Mouse (Mus musculus): ENCODE data around the gene Olfr67. TPM values are rescaled to one million over a fixed set of nuclear protein-coding genes. Genes with fewer than 3 reads are reported as not detected.

Gene Olfr67
- polyA plus RNA-seq, 1 experiment from 2014 or later: not detected

DNA sequence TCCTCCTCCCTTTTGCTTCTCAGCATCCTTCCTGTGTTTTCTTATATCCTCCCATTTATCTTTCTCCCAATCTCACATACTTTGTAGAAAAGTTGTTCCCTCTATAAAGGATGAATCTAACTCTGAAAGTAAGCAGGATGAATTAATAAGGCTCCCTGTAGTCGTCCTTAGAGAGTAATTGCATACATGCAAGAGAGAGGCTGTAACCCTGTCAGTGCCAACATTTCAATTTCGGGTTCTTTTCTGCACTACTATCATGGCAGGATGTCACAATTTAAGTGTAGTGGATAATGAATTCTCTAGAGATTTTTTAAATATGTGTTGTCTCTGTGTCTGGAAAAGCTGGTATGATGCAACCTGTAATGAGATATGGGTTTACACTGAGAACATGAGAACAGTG is 34.4 kb downstream of the Olfr67 start, which contains the start of gene Olfr630:
Gene Olfr630, minus strand, starts transcription at position 101 of the 400 bp plus-strand sequence.
- WGBS: 36% methylated on average over 2 of the region's 2 CpGs
- no peak for DNase-seq (ENCODE audit: low spot score)
- Histone ChIP-seq H3K27ac (replicated peaks) (no peak within 1 kb of the TSS), H3K9ac (ENCODE audit: low read length) (no peak within 1 kb of the TSS), H3K4me2 (replicated peaks; ENCODE audit: low read depth) (no peak within 1 kb of the TSS), H3K9me3 (ENCODE audit: control insufficient read depth, low read length) (no peaks in the 10 kb centered on the region), H3K36me3 (ENCODE audit: control insufficient read depth, insufficient read depth, low read length) (no peaks in the 10 kb centered on the region), H3K4me3 (ENCODE audit: low read depth, low read length) (no peak within 1 kb of the TSS), H3K27me3 (ENCODE audit: control insufficient read depth, insufficient read depth, low read length) (no peaks in the 10 kb centered on the region), H3K4me1 (replicated peaks; ENCODE audit: control insufficient read depth, insufficient read depth) (no peaks in the 10 kb centered on the region)
- ATAC-seq (ENCODE audit: low FRiP score, low TSS enrichment): no peak
- TF ChIP-seq CTCF (IDR thresholded peaks at IDR 0.05; ENCODE audit: low read depth) (no peak), EP300 (optimal IDR thresholded peaks at IDR 0.05) (no peak)

DNA sequence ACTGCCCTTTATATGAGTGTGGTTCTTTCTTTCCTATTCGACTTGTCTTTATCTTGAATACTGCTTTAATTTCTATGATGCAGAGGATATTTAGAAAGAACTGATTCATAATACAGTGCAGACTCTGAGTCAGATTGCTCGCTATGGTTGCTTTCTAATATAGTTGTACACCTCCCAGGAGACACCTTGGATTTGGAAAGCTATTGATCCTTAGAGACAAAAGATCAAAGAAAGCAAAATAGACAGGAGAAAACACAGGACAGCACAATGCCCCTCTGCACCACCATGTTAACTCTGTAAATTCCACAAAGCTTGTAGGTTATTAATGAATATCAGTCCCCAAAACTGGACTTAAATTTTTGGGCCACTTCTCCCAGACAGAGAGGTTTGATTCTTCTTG is 46.8 kb downstream of the Olfr67 start, which contains the start of gene Olfr629:
Gene Olfr629, minus strand, starts transcription at position 101 of the 400 bp plus-strand sequence.
- H3K4me2 ChIP-seq (replicated peaks; ENCODE audit: low read depth): no peak within 1 kb of the TSS
- H3K27ac ChIP-seq (replicated peaks): no peak within 1 kb of the TSS
- H3K9ac ChIP-seq (ENCODE audit: low read length): no peak within 1 kb of the TSS
- H3K4me3 ChIP-seq (ENCODE audit: low read depth, low read length): no peak within 1 kb of the TSS
- no peaks in the 10 kb centered on the region for H3K27me3 ChIP-seq (ENCODE audit: control insufficient read depth, insufficient read depth, low read length)
- no peaks in the 10 kb centered on the region for H3K4me1 ChIP-seq (replicated peaks; ENCODE audit: control insufficient read depth, insufficient read depth)
- ATAC-seq (ENCODE audit: low FRiP score, low TSS enrichment) (no peak), DNase-seq (ENCODE audit: low spot score) (no peak)
- TF ChIP-seq CTCF (IDR thresholded peaks at IDR 0.05; ENCODE audit: low read depth) (no peak), EP300 (optimal IDR thresholded peaks at IDR 0.05) (no peak)
- no peaks in the 10 kb centered on the region for H3K9me3 ChIP-seq (ENCODE audit: control insufficient read depth, low read length)
- 70% methylated on average over 2 of the region's 2 CpGs for WGBS
- no peaks in the 10 kb centered on the region for H3K36me3 ChIP-seq (ENCODE audit: control insufficient read depth, insufficient read depth, low read length)

Other genes with a start within 250 kb of the Olfr67 start
- gene Olfr612, start 249.1 kb downstream of the Olfr67 start, polyA plus RNA-seq (2015; fragmentation: Nextera tagmentation; extraction: Ambion mirVana): not detected in 2 replicates
- gene Olfr613, start 243.7 kb downstream of the Olfr67 start, polyA plus RNA-seq (2015; fragmentation: Nextera tagmentation; extraction: Ambion mirVana): not detected in 2 replicates
- not detected in 2 replicates for gene Olfr615, start 235.7 kb downstream of the Olfr67 start, polyA plus RNA-seq (2015; fragmentation: Nextera tagmentation; extraction: Ambion mirVana)
- not detected in 2 replicates for gene Olfr616, start 222.7 kb downstream of the Olfr67 start, polyA plus RNA-seq (2015; fragmentation: Nextera tagmentation; extraction: Ambion mirVana)
- gene Olfr617, start 218.8 kb downstream of the Olfr67 start, polyA plus RNA-seq (2015; fragmentation: Nextera tagmentation; extraction: Ambion mirVana): not detected in 2 replicates
- 0.10 and 0.22 TPM in 2 replicates for gene Olfr618, start 201.7 kb downstream of the Olfr67 start, polyA plus RNA-seq (2015; fragmentation: Nextera tagmentation; extraction: Ambion mirVana)
- not detected in 2 replicates for gene Olfr619, start 191.2 kb downstream of the Olfr67 start, polyA plus RNA-seq (2015; fragmentation: Nextera tagmentation; extraction: Ambion mirVana)
- 0.10 TPM in 1 of 2 replicates, not detected in the other for gene Olfr620, start 179.3 kb downstream of the Olfr67 start, polyA plus RNA-seq (2015; fragmentation: Nextera tagmentation; extraction: Ambion mirVana)
- gene Olfr622, start 149.1 kb downstream of the Olfr67 start, polyA plus RNA-seq (2015; fragmentation: Nextera tagmentation; extraction: Ambion mirVana): not detected in 2 replicates
- gene Olfr623, start 128.1 kb downstream of the Olfr67 start, polyA plus RNA-seq (2015; fragmentation: Nextera tagmentation; extraction: Ambion mirVana): not detected in 2 replicates
- gene Olfr624, start 120.6 kb downstream of the Olfr67 start, polyA plus RNA-seq (2015; fragmentation: Nextera tagmentation; extraction: Ambion mirVana): 0.02 TPM in 1 of 2 replicates, not detected in the other
- gene Olfr625-ps1, start 109.1 kb downstream of the Olfr67 start, polyA plus RNA-seq (2015; fragmentation: Nextera tagmentation; extraction: Ambion mirVana): not detected in 2 replicates
- not detected in 2 replicates for gene Olfr243, start 77.2 kb downstream of the Olfr67 start, polyA plus RNA-seq (2015; fragmentation: Nextera tagmentation; extraction: Ambion mirVana)
- not detected in 2 replicates for gene Olfr628, start 61.4 kb downstream of the Olfr67 start, polyA plus RNA-seq (2015; fragmentation: Nextera tagmentation; extraction: Ambion mirVana)
- not detected in 2 replicates for gene Olfr629, start 46.9 kb downstream of the Olfr67 start, polyA plus RNA-seq (2015; fragmentation: Nextera tagmentation; extraction: Ambion mirVana)
- gene Olfr630, start 34.5 kb downstream of the Olfr67 start, polyA plus RNA-seq (2015; fragmentation: Nextera tagmentation; extraction: Ambion mirVana): not detected in 2 replicates
- gene Olfr69, start 20.2 kb downstream of the Olfr67 start, polyA plus RNA-seq (2015; fragmentation: Nextera tagmentation; extraction: Ambion mirVana): not detected in 2 replicates
- 0.02 TPM in 1 of 2 replicates, not detected in the other for gene Olfr68, start 12.1 kb downstream of the Olfr67 start, polyA plus RNA-seq (2015; fragmentation: Nextera tagmentation; extraction: Ambion mirVana)
- 137 and 177 TPM in 2 replicates for gene Hbb-bt, start 22.2 kb upstream of the Olfr67 start, polyA plus RNA-seq (2015; fragmentation: Nextera tagmentation; extraction: Ambion mirVana)
- 597 and 747 TPM in 2 replicates for gene Hbb-bs, start 36.3 kb upstream of the Olfr67 start, polyA plus RNA-seq (2015; fragmentation: Nextera tagmentation; extraction: Ambion mirVana)
- not detected in 2 replicates for gene Hbb-bh2, start 48.7 kb upstream of the Olfr67 start, polyA plus RNA-seq (2015; fragmentation: Nextera tagmentation; extraction: Ambion mirVana)
- not detected in 2 replicates for gene Hbb-bh1, start 51.3 kb upstream of the Olfr67 start, polyA plus RNA-seq (2015; fragmentation: Nextera tagmentation; extraction: Ambion mirVana)
- gene Hbb-y, start 61.4 kb upstream of the Olfr67 start, polyA plus RNA-seq (2015; fragmentation: Nextera tagmentation; extraction: Ambion mirVana): not detected in 2 replicates
- gene Olfr66, start 94.4 kb upstream of the Olfr67 start, polyA plus RNA-seq (2015; fragmentation: Nextera tagmentation; extraction: Ambion mirVana): not detected in 2 replicates
- gene Olfr64, start 102.7 kb upstream of the Olfr67 start, polyA plus RNA-seq (2015; fragmentation: Nextera tagmentation; extraction: Ambion mirVana): not detected in 2 replicates
- gene Olfr65, start 111.7 kb upstream of the Olfr67 start, polyA plus RNA-seq (2015; fragmentation: Nextera tagmentation; extraction: Ambion mirVana): not detected in 2 replicates
- not detected in 2 replicates for gene Olfr631, start 137.0 kb upstream of the Olfr67 start, polyA plus RNA-seq (2015; fragmentation: Nextera tagmentation; extraction: Ambion mirVana)
- not detected in 2 replicates for gene Olfr632, start 142.5 kb upstream of the Olfr67 start, polyA plus RNA-seq (2015; fragmentation: Nextera tagmentation; extraction: Ambion mirVana)
- gene Olfr633, start 152.6 kb upstream of the Olfr67 start, polyA plus RNA-seq (2015; fragmentation: Nextera tagmentation; extraction: Ambion mirVana): not detected in 2 replicates
- gene Olfr635, start 179.3 kb upstream of the Olfr67 start, polyA plus RNA-seq (2015; fragmentation: Nextera tagmentation; extraction: Ambion mirVana): 0.01 TPM in 1 of 2 replicates, not detected in the other
- not detected in 2 replicates for gene Olfr638, start 206.9 kb upstream of the Olfr67 start, polyA plus RNA-seq (2015; fragmentation: Nextera tagmentation; extraction: Ambion mirVana)
- gene Olfr639, start 225.5 kb upstream of the Olfr67 start, polyA plus RNA-seq (2015; fragmentation: Nextera tagmentation; extraction: Ambion mirVana): 0.01 TPM in 1 of 2 replicates, not detected in the other
- 0.04 TPM in 1 of 2 replicates, not detected in the other for gene Olfr640, start 233.8 kb upstream of the Olfr67 start, polyA plus RNA-seq (2015; fragmentation: Nextera tagmentation; extraction: Ambion mirVana)
- gene Olfr641, start 243.6 kb upstream of the Olfr67 start, polyA plus RNA-seq (2015; fragmentation: Nextera tagmentation; extraction: Ambion mirVana): not detected in 2 replicates

Data from stomach, postnatal 0 days (tissue).